Mouse (Mus musculus): ENCODE measurements around the gene Stx8. TPM values are rescaled to one million over a fixed set of nuclear protein-coding genes. Genes with fewer than 3 reads are reported as not detected.

The Stx8 gene
- total and polyA plus RNA-seq, 3 experiments = 29.5 to 152 (median 30.9) TPM

DNA sequence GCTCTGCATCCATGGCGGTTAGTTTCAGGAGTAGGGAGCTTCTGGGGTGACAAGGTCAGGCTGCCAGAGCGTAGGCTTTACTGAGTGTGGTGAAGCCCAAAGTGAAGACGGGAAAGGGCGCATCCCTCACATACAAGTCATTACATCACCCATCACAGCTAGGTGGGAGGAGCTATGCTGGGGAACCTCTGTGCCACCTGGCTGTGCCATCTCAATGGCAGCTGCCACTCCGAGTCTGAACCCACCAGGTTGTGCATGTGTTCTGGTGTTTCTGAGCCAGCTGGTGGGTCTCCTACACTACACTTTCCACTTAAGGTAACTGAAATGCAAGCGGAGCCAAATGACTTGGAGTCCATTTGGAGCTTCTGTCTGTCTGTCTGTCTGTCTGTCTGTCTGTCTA is 261.8 kb downstream of the Stx8 start:
- no peak overlapping the region for H3K4me3 ChIP-seq (ENCODE audit: control insufficient read depth in 1 of 2, insufficient read depth in 1 of 2, low read depth in 2 of 2, low read length in 2 of 2)
- no peak overlapping the region for H3K27ac ChIP-seq (ENCODE audit: control insufficient read depth, low read depth, low read length)
- no peak for TF ChIP-seq POLR2AphosphoS5 (IDR thresholded peaks at IDR 0.05; ENCODE audit: borderline replicate concordance, low read depth, low read length)
- no peaks in the 10 kb centered on the region for H3K36me3 ChIP-seq (ENCODE audit: control insufficient read depth in 1 of 2, insufficient read depth in 2 of 2, low read length in 2 of 2)
- H3K27me3 ChIP-seq (ENCODE audit: control insufficient read depth in 1 of 2, insufficient read depth in 2 of 2, low read length in 2 of 2) = no peaks in the 10 kb centered on the region; a peak in 1 of 4 replicates
- H3K9ac ChIP-seq (ENCODE audit: control insufficient read depth, low read depth, low read length, poor library complexity, severe bottlenecking) = no peak overlapping the region
- H3K79me2 ChIP-seq (ENCODE audit: control insufficient read depth, insufficient read depth, low read length, poor library complexity) = no peaks in the 10 kb centered on the region
- H3K4me1 ChIP-seq (ENCODE audit: control insufficient read depth in 1 of 2, insufficient read depth in 2 of 2, low read length in 2 of 2) = no peaks in the 10 kb centered on the region
- no peak for DNase-seq (ENCODE audit: low read depth, low spot score)
- H3K9me3 ChIP-seq (replicated peaks; ENCODE audit: insufficient read depth, low read length) = no peaks in the 10 kb centered on the region

DNA sequence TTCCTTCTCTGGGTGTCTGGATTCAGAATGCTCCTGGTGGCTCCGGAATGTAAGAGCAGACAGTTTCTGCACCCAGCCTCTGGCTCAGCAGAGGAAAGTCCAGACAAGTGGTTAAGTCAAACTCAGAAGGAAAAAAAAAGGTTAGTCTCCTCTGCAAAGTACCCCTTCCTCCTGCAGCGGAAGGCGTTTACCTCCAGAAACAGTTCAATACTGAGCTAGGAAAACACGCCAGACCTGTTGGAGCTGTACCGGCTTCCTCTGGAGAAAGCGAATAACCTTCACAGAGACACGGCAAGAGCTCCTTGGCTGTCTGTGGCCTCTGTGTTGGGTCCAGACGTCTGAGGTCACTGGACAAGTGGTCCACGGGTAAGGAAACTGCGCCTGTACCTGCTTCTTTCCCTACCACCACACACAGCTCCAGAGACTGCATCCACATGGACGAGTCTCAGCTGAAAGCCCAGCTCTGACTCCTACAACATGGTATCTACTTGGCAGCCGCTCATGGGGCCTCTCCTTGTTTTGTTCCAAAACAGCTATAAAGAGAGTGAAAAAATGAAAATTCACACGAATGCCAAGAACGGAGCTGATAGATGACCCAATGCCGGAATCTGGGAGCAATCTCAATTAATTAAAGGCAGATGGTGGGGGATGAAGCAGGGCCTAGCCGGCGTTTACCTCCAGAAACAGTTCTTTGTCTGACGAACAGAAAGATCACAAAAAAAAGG is 263.1 kb downstream of the Stx8 start:
- DNase-seq (ENCODE audit: low read depth, low spot score) = no peak
- Histone ChIP-seq H3K4me1 (ENCODE audit: control insufficient read depth in 1 of 2, insufficient read depth in 2 of 2, low read length in 2 of 2) (no peaks in the 10 kb centered on the region), H3K36me3 (ENCODE audit: control insufficient read depth in 1 of 2, insufficient read depth in 2 of 2, low read length in 2 of 2) (no peaks in the 10 kb centered on the region), H3K27ac (ENCODE audit: control insufficient read depth, low read depth, low read length) (no peak overlapping the region), H3K9ac (ENCODE audit: control insufficient read depth, low read depth, low read length, poor library complexity, severe bottlenecking) (no peak overlapping the region), H3K79me2 (ENCODE audit: control insufficient read depth, insufficient read depth, low read length, poor library complexity) (no peaks in the 10 kb centered on the region), H3K27me3 (ENCODE audit: control insufficient read depth in 1 of 2, insufficient read depth in 2 of 2, low read length in 2 of 2) (no peaks in the 10 kb centered on the region; a peak in 1 of 4 replicates), H3K9me3 (replicated peaks; ENCODE audit: insufficient read depth, low read length) (no peaks in the 10 kb centered on the region), H3K4me3 (ENCODE audit: control insufficient read depth in 1 of 2, insufficient read depth in 1 of 2, low read depth in 2 of 2, low read length in 2 of 2) (no peak overlapping the region)
- TF ChIP-seq TAL1 (IDR thresholded peaks at IDR 0.05; ENCODE audit: low read length) (no peak), CTCF (IDR thresholded peaks at IDR 0.05 in 2 of 3, conservative IDR thresholded peaks at IDR 0.05 in 1 of 3; ENCODE audit: control insufficient read depth in 1 of 3, insufficient read depth in 1 of 3, low read depth in 2 of 3, low read length in 3 of 3, poor library complexity in 1 of 3, severe bottlenecking in 1 of 3) (no peak), ETS1 (IDR thresholded peaks at IDR 0.05; ENCODE audit: low read depth, low read length) (no peak), SIN3A (IDR thresholded peaks at IDR 0.05; ENCODE audit: low read length) (no peak)

DNA sequence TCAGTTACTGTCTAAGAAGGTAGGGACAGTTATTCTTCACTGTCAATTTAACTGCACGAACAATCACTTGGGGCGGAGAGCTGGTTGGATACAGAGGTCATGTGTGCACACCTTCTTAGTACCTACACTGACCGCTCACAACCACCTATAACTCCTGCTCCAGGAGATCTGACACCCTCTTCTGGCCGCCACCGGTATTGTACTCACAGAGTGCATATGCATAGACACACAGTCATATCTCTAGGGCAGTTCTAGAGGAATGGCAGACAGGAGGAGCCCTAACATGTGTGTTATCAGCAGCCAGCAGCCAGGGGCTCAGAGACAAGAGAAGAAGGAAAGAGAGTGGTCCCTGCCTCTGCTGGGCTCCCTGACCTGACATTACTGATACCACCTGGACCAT is 265.6 kb downstream of the Stx8 start:
- no peaks in the 10 kb centered on the region for H3K4me1 ChIP-seq (ENCODE audit: control insufficient read depth in 1 of 2, insufficient read depth in 2 of 2, low read length in 2 of 2)
- TF ChIP-seq CTCF (IDR thresholded peaks at IDR 0.05 in 2 of 3, conservative IDR thresholded peaks at IDR 0.05 in 1 of 3; ENCODE audit: control insufficient read depth in 1 of 3, insufficient read depth in 1 of 3, low read depth in 2 of 3, low read length in 3 of 3, poor library complexity in 1 of 3, severe bottlenecking in 1 of 3) (0 out of 6 replicates have a peak, but pooled peaks of 2 of the 3 experiments have one; percentile 6 to 8), MXI1 (IDR thresholded peaks at IDR 0.05; ENCODE audit: low read depth, low read length) (no peak)
- no peaks in the 10 kb centered on the region for H3K27me3 ChIP-seq (ENCODE audit: control insufficient read depth in 1 of 2, insufficient read depth in 2 of 2, low read length in 2 of 2)
- H3K79me2 ChIP-seq (ENCODE audit: control insufficient read depth, insufficient read depth, low read length, poor library complexity) = no peaks in the 10 kb centered on the region
- no peak overlapping the region for H3K27ac ChIP-seq (ENCODE audit: control insufficient read depth, low read depth, low read length)
- H3K9ac ChIP-seq (ENCODE audit: control insufficient read depth, low read depth, low read length, poor library complexity, severe bottlenecking) = no peak overlapping the region
- DNase-seq (ENCODE audit: low read depth, low spot score) = peak; percentile 14
- no peaks in the 10 kb centered on the region for H3K36me3 ChIP-seq (ENCODE audit: control insufficient read depth in 1 of 2, insufficient read depth in 2 of 2, low read length in 2 of 2)
- H3K9me3 ChIP-seq (replicated peaks; ENCODE audit: insufficient read depth, low read length) = no peaks in the 10 kb centered on the region
- H3K4me3 ChIP-seq (ENCODE audit: control insufficient read depth in 1 of 2, insufficient read depth in 1 of 2, low read depth in 2 of 2, low read length in 2 of 2) = no peak overlapping the region

DNA sequence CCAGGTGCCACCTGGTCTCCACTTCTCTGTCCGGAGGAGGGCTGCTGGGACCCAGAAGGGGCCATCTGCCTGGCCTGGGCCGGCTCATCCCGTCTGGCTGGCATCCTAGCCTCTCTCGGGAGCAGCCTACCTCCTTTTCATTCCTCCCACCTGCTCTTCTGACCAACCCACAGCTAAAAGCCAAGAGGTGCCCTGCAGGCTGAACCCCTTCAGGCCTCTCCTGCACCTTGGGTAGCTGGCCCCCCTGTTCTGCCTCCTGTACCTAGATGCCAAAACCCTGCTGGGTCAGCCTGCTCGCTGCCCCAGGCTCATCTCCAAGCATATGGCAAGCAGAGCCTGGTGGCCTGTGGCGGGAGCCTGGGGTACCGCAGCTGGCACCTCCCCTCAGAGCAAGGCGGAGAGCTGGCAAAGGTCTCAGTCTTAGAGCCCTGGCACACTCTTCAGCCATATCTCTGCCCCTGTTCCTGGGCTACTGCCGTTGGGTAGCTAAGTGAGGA is 267.5 kb downstream of the Stx8 start:
- Histone ChIP-seq H3K79me2 (ENCODE audit: control insufficient read depth, insufficient read depth, low read length, poor library complexity) (no peaks in the 10 kb centered on the region), H3K27me3 (ENCODE audit: control insufficient read depth in 1 of 2, insufficient read depth in 2 of 2, low read length in 2 of 2) (no peaks in the 10 kb centered on the region), H3K4me3 (ENCODE audit: control insufficient read depth in 1 of 2, insufficient read depth in 1 of 2, low read depth in 2 of 2, low read length in 2 of 2) (no peak overlapping the region), H3K36me3 (ENCODE audit: control insufficient read depth in 1 of 2, insufficient read depth in 2 of 2, low read length in 2 of 2) (no peaks in the 10 kb centered on the region), H3K9ac (ENCODE audit: control insufficient read depth, low read depth, low read length, poor library complexity, severe bottlenecking) (no peak overlapping the region), H3K9me3 (replicated peaks; ENCODE audit: insufficient read depth, low read length) (no peaks in the 10 kb centered on the region), H3K4me1 (ENCODE audit: control insufficient read depth in 1 of 2, insufficient read depth in 2 of 2, low read length in 2 of 2) (no peaks in the 10 kb centered on the region), H3K27ac (ENCODE audit: control insufficient read depth, low read depth, low read length) (no peak overlapping the region)
- no peak for TF ChIP-seq UBTF (IDR thresholded peaks at IDR 0.05; ENCODE audit: borderline replicate concordance, insufficient read depth, low read depth, low read length)
- no peak for TF ChIP-seq GATA1 (IDR thresholded peaks at IDR 0.05; ENCODE audit: low read depth, low read length)
- no peak for TF ChIP-seq CHD1 (IDR thresholded peaks at IDR 0.05; ENCODE audit: low read depth, low read length)
- no peak for TF ChIP-seq MAX (IDR thresholded peaks at IDR 0.05; ENCODE audit: low read length)
- TF ChIP-seq CHD2 (IDR thresholded peaks at IDR 0.05; ENCODE audit: low read length) = no peak
- TF ChIP-seq MEF2A (IDR thresholded peaks at IDR 0.05; ENCODE audit: extremely low read depth, insufficient replicate concordance, low read depth, low read length, poor library complexity, severe bottlenecking) = no peak
- no peak for TF ChIP-seq E2F4 (IDR thresholded peaks at IDR 0.05; ENCODE audit: borderline replicate concordance, low read depth, low read length)
- TF ChIP-seq NRF1 (IDR thresholded peaks at IDR 0.05; ENCODE audit: insufficient read depth, low read depth, low read length, poor library complexity, severe bottlenecking) = no peak
- no peak for TF ChIP-seq TAL1 (IDR thresholded peaks at IDR 0.05; ENCODE audit: low read length)
- no peak for TF ChIP-seq TCF12 (IDR thresholded peaks at IDR 0.05; ENCODE audit: low read depth, low read length)
- TF ChIP-seq SIN3A (IDR thresholded peaks at IDR 0.05; ENCODE audit: low read length) = no peak
- TF ChIP-seq CTCF (IDR thresholded peaks at IDR 0.05 in 2 of 3, conservative IDR thresholded peaks at IDR 0.05 in 1 of 3; ENCODE audit: control insufficient read depth in 1 of 3, insufficient read depth in 1 of 3, low read depth in 2 of 3, low read length in 3 of 3, poor library complexity in 1 of 3, severe bottlenecking in 1 of 3) = no peak
- TF ChIP-seq TBP (IDR thresholded peaks at IDR 0.05; ENCODE audit: low read depth, low read length) = no peak
- no peak for TF ChIP-seq POLR2A (IDR thresholded peaks at IDR 0.05; ENCODE audit: control insufficient read depth in 1 of 2, insufficient read depth in 1 of 2, low read depth in 1 of 2, low read length in 2 of 2, poor library complexity in 1 of 2)
- DNase-seq (ENCODE audit: low read depth, low spot score) = no peak
